Mouse (Mus musculus): ENCODE results near the gene Rbfox2. TPM values are rescaled to one million over a fixed set of nuclear protein-coding genes. Genes with fewer than 3 reads are reported as not detected.

Rbfox2 gene
- polyA plus RNA-seq, 1 experiment from 2014 or later: 81.9 TPM

GRCm38 (mm10) chr15:77142787-77143186 lies 164.0 kb downstream of the Rbfox2 start:
- no peaks in the 10 kb centered on the region for H3K4me1 ChIP-seq (ENCODE audit: control insufficient read depth, insufficient read depth, low read length)
- 90% methylated on average over 5 of the region's 5 CpGs for WGBS
- no peak for ATAC-seq (replicated peaks; ENCODE audit: insufficient number of reproducible peaks, low FRiP score, low TSS enrichment, low read depth)

GRCm38 (mm10) chr15:77142352-77142751 lies 164.5 kb downstream of the Rbfox2 start:
- Histone ChIP-seq H3K9ac (replicated peaks; ENCODE audit: low read length) (no peak overlapping the region), H3K36me3 (replicated peaks; ENCODE audit: control insufficient read depth, insufficient read depth, low read depth, low read length) (no peaks in the 10 kb centered on the region), H3K4me1 (ENCODE audit: control insufficient read depth, insufficient read depth, low read length) (no peaks in the 10 kb centered on the region), H3K4me2 (ENCODE audit: low read depth, low read length) (no peak overlapping the region), H3K27me3 (ENCODE audit: control insufficient read depth, insufficient read depth, low read length) (no peaks in the 10 kb centered on the region), H3K27ac (replicated peaks; ENCODE audit: low read depth, low read length) (no peak overlapping the region), H3K9me3 (replicated peaks; ENCODE audit: control insufficient read depth, low read length) (no peaks in the 10 kb centered on the region), H3K4me3 (ENCODE audit: low read depth, low read length) (no peak overlapping the region)
- no peak for DNase-seq (ENCODE audit: low spot score)
- ATAC-seq (replicated peaks; ENCODE audit: insufficient number of reproducible peaks, low FRiP score, low TSS enrichment, low read depth): no peak
- WGBS: 66% methylated on average over 6 of the region's 6 CpGs

More at GRCm38 (mm10) chr15:77142787-77143186, 164.0 kb downstream of the Rbfox2 start:
- Histone ChIP-seq H3K27me3 (ENCODE audit: control insufficient read depth, insufficient read depth, low read length) (no peaks in the 10 kb centered on the region), H3K4me2 (ENCODE audit: low read depth, low read length) (no peak overlapping the region), H3K9ac (replicated peaks; ENCODE audit: low read length) (no peak overlapping the region), H3K27ac (replicated peaks; ENCODE audit: low read depth, low read length) (no peak overlapping the region), H3K36me3 (replicated peaks; ENCODE audit: control insufficient read depth, insufficient read depth, low read depth, low read length) (no peaks in the 10 kb centered on the region), H3K9me3 (replicated peaks; ENCODE audit: control insufficient read depth, low read length) (no peaks in the 10 kb centered on the region), H3K4me3 (ENCODE audit: low read depth, low read length) (no peak overlapping the region)
- DNase-seq (ENCODE audit: low spot score): no peak

DNA sequence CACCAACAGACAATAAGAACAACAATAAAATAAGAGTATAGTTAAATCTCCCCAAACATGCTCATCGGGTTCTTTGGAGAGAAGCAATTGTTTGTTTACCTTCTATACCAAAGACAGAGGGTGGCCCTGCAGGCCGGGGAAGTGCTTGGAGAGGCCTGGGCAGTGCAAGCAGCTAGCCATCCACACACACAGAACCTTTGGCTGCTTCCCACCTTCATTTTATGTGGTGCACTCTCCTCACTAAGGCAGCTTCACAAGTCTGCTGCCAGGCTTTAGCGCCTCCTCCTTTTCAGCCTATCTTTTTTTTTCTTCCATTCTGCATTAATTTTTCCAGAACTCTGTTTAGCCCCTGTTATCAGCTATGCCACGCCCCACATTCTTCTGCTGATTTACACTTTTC lies 165.1 kb downstream of the Rbfox2 start:
- Histone ChIP-seq H3K4me1 (ENCODE audit: control insufficient read depth, insufficient read depth, low read length) (no peaks in the 10 kb centered on the region), H3K4me2 (ENCODE audit: low read depth, low read length) (no peak overlapping the region), H3K9ac (replicated peaks; ENCODE audit: low read length) (no peak overlapping the region), H3K27me3 (ENCODE audit: control insufficient read depth, insufficient read depth, low read length) (no peaks in the 10 kb centered on the region), H3K4me3 (ENCODE audit: low read depth, low read length) (no peak overlapping the region), H3K9me3 (replicated peaks; ENCODE audit: control insufficient read depth, low read length) (no peaks in the 10 kb centered on the region), H3K36me3 (replicated peaks; ENCODE audit: control insufficient read depth, insufficient read depth, low read depth, low read length) (no peaks in the 10 kb centered on the region), H3K27ac (replicated peaks; ENCODE audit: low read depth, low read length) (no peak overlapping the region)
- 67% methylated on average over 4 of the region's 4 CpGs for WGBS
- ATAC-seq (replicated peaks; ENCODE audit: insufficient number of reproducible peaks, low FRiP score, low TSS enrichment, low read depth) (no peak), DNase-seq (ENCODE audit: low spot score) (no peak)

DNA sequence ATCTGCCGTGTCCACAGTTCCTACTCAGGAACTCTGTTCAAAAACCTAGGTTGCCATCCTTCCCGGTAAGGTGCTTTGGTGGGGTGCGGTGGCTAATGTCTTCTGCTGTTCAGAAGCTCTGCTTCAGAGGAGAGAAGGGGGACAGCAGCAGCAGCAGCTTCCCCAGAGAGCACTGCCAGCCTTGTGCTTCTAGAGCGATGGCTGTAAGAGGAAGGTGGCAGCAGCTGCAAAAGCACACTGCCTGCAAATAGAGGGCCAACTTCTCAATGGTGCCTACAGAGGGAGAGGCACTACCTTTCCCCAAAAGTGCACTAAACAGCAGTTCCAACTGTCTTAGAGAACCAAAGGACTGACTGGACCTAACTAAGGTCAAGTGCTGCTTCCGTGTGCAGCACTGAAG lies 168.5 kb downstream of the Rbfox2 start:
- H3K9ac ChIP-seq (replicated peaks; ENCODE audit: low read length): no peak overlapping the region

DNA sequence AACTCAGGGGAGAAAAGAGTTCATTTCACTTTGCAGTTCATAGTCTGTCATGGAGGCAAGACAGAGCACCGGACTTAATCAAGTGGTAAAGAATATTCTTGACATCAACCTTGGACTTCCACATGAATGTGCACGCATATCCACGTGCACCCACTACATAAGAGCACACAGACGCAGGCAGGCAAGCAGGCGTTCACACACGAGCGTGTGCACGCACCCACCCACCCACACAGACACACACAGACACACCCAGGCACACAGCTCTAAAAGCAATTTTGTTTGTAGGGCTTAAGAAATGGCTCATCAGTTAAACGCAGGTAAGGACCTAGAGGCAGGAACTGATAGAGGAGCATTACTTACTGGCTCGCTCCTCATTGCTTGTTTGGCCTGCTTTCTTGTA lies 172.3 kb downstream of the Rbfox2 start:
- H3K4me1 ChIP-seq (ENCODE audit: control insufficient read depth, insufficient read depth, low read length): no peaks in the 10 kb centered on the region
- no peak overlapping the region for H3K9ac ChIP-seq (replicated peaks; ENCODE audit: low read length)
- no peak overlapping the region for H3K4me2 ChIP-seq (ENCODE audit: low read depth, low read length)
- H3K4me3 ChIP-seq (ENCODE audit: low read depth, low read length): no peak overlapping the region
- DNase-seq (ENCODE audit: low spot score) (no peak), ATAC-seq (replicated peaks; ENCODE audit: insufficient number of reproducible peaks, low FRiP score, low TSS enrichment, low read depth) (no peak)
- H3K36me3 ChIP-seq (replicated peaks; ENCODE audit: control insufficient read depth, insufficient read depth, low read depth, low read length): peaks cover 4% of the 10 kb centered on the region
- 94% methylated on average over 10 of the region's 10 CpGs for WGBS
- no peaks in the 10 kb centered on the region; the same call in 1 of the 2 replicates for H3K9me3 ChIP-seq (replicated peaks; ENCODE audit: control insufficient read depth, low read length)
- H3K27me3 ChIP-seq (ENCODE audit: control insufficient read depth, insufficient read depth, low read length): no peaks in the 10 kb centered on the region
- no peak overlapping the region for H3K27ac ChIP-seq (replicated peaks; ENCODE audit: low read depth, low read length)

More for the DNA sequence above, 168.5 kb downstream of the Rbfox2 start:
- no peak overlapping the region for H3K27ac ChIP-seq (replicated peaks; ENCODE audit: low read depth, low read length)
- no peak overlapping the region for H3K4me2 ChIP-seq (ENCODE audit: low read depth, low read length)
- H3K27me3 ChIP-seq (ENCODE audit: control insufficient read depth, insufficient read depth, low read length): no peaks in the 10 kb centered on the region
- DNase-seq (ENCODE audit: low spot score) (no peak), ATAC-seq (replicated peaks; ENCODE audit: insufficient number of reproducible peaks, low FRiP score, low TSS enrichment, low read depth) (no peak)
- H3K4me1 ChIP-seq (ENCODE audit: control insufficient read depth, insufficient read depth, low read length): no peaks in the 10 kb centered on the region
- no peaks in the 10 kb centered on the region; the same call in none of the 2 replicates for H3K36me3 ChIP-seq (replicated peaks; ENCODE audit: control insufficient read depth, insufficient read depth, low read depth, low read length)
- no peaks in the 10 kb centered on the region; the same call in 1 of the 2 replicates for H3K9me3 ChIP-seq (replicated peaks; ENCODE audit: control insufficient read depth, low read length)
- WGBS: 73% methylated on average over 5 of the region's 5 CpGs
- H3K4me3 ChIP-seq (ENCODE audit: low read depth, low read length): no peak overlapping the region

GRCm38 (mm10) chr15:77129154-77129553 lies 177.7 kb downstream of the Rbfox2 start:
- WGBS: 75% methylated on average over 8 of the region's 8 CpGs
- no peak overlapping the region for H3K9ac ChIP-seq (replicated peaks; ENCODE audit: low read length)
- H3K4me2 ChIP-seq (ENCODE audit: low read depth, low read length): no peak overlapping the region
- ATAC-seq (replicated peaks; ENCODE audit: insufficient number of reproducible peaks, low FRiP score, low TSS enrichment, low read depth): no peak
- no peak overlapping the region for H3K27ac ChIP-seq (replicated peaks; ENCODE audit: low read depth, low read length)
- no peaks in the 10 kb centered on the region for H3K9me3 ChIP-seq (replicated peaks; ENCODE audit: control insufficient read depth, low read length)
- no peaks in the 10 kb centered on the region for H3K4me1 ChIP-seq (ENCODE audit: control insufficient read depth, insufficient read depth, low read length)
- H3K36me3 ChIP-seq (replicated peaks; ENCODE audit: control insufficient read depth, insufficient read depth, low read depth, low read length): 0 out of 2 replicates have a peak, but pooled peaks cover 4% of the 10 kb centered on the region
- no peaks in the 10 kb centered on the region for H3K27me3 ChIP-seq (ENCODE audit: control insufficient read depth, insufficient read depth, low read length)
- no peak for DNase-seq (ENCODE audit: low spot score)
- H3K4me3 ChIP-seq (ENCODE audit: low read depth, low read length): no peak overlapping the region

GRCm38 (mm10) chr15:77127737-77128136 lies 179.1 kb downstream of the Rbfox2 start:
- Histone ChIP-seq H3K36me3 (replicated peaks; ENCODE audit: control insufficient read depth, insufficient read depth, low read depth, low read length) (0 out of 2 replicates have a peak, but pooled peaks cover 3% of the 10 kb centered on the region), H3K4me1 (ENCODE audit: control insufficient read depth, insufficient read depth, low read length) (no peaks in the 10 kb centered on the region), H3K9ac (replicated peaks; ENCODE audit: low read length) (no peak overlapping the region), H3K27ac (replicated peaks; ENCODE audit: low read depth, low read length) (no peak overlapping the region), H3K27me3 (ENCODE audit: control insufficient read depth, insufficient read depth, low read length) (no peaks in the 10 kb centered on the region), H3K9me3 (replicated peaks; ENCODE audit: control insufficient read depth, low read length) (no peaks in the 10 kb centered on the region), H3K4me3 (ENCODE audit: low read depth, low read length) (no peak overlapping the region), H3K4me2 (ENCODE audit: low read depth, low read length) (no peak overlapping the region)
- DNase-seq (ENCODE audit: low spot score): no peak
- 91% methylated on average over 2 of the region's 2 CpGs for WGBS
- ATAC-seq (replicated peaks; ENCODE audit: insufficient number of reproducible peaks, low FRiP score, low TSS enrichment, low read depth): no peak

- Histone ChIP-seq H3K27ac (replicated peaks; ENCODE audit: low read depth, low read length) (no peak overlapping the region), H3K4me1 (ENCODE audit: control insufficient read depth, insufficient read depth, low read length) (no peaks in the 10 kb centered on the region), H3K36me3 (replicated peaks; ENCODE audit: control insufficient read depth, insufficient read depth, low read depth, low read length) (no peaks in the 10 kb centered on the region), H3K27me3 (ENCODE audit: control insufficient read depth, insufficient read depth, low read length) (no peaks in the 10 kb centered on the region), H3K9ac (replicated peaks; ENCODE audit: low read length) (no peak overlapping the region), H3K4me2 (ENCODE audit: low read depth, low read length) (no peak overlapping the region), H3K4me3 (ENCODE audit: low read depth, low read length) (no peak overlapping the region), H3K9me3 (replicated peaks; ENCODE audit: control insufficient read depth, low read length) (no peaks in the 10 kb centered on the region)
- no peak for DNase-seq (ENCODE audit: low spot score)
- ATAC-seq (replicated peaks; ENCODE audit: insufficient number of reproducible peaks, low FRiP score, low TSS enrichment, low read depth): no peak
- 89% methylated on average over 3 of the region's 3 CpGs for WGBS
These were observed 180.1 kb downstream of the Rbfox2 start for GRCm38 (mm10) chr15:77126674-77127073.

All from embryonic facial prominence, embryonic 11.5 days (tissue).